Mouse (Mus musculus) left cerebral cortex, postnatal 36 days (tissue): ENCODE measurements around the gene Faap24. TPM values are rescaled to one million over a fixed set of nuclear protein-coding genes. Genes with fewer than 3 reads are reported as not detected.

ENCODE experiments used
- DNase-seq, 2 experiments: peaks; one replicate each; pipeline ENCODE4 v3.0.0; 2021 to 2022; ENCODE audit warnings: low spot score in 2 of 2, mixed read lengths in 1 of 2
- intact Hi-C: fragments of 180-260 bp; cut with DNase I; formaldehyde crosslinking; loops from one replicate; pipeline ENCODE4 v1.15.1; 2025
- total RNA-seq, 2 experiments: library from RNA; stranded (reverse); gene quantifications; 2 replicates each; pipeline ENCODE4 v1.2.3; 2021

Gene Faap24
- total RNA-seq, result 1 to 10 TPM; 5.5 to 7.4 TPM

DNA sequence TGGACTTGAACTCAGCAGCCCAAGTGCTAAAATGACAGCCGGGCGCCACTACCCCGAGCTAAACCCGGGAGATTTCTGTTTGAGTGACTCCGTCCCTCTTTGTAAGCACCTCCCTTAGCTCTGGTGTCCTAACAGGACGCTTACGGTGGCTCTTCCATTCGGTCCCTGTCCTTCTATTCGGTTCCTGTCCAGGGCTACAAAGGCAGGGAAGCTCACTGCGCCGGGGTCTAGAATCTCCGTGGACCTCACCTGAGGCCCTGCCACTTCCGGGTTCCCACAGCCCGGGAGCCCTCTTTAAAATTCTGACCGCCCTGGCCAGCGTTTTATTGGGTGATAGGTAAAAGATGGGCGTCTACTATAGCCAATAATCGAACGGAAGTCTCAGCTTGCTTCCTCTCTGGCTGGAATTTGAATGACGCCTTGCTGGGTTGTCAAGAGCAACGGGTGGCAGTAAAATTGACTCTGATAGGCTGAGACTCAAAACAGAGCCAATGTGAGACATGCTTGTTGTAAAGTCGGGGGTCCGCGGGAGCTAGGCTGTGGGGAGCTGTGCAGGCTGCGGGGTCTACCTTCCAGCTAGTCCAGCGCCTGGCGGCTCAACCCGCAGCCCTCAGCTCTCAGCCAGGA, at the start of gene Faap24, which contains the start of gene Cep89:
Gene Faap24, minus strand, starts transcription at position 295 of the 627 bp plus-strand sequence.
Gene Cep89, plus strand, starts transcription at position 494 of the 627 bp plus-strand sequence.
- peak; percentile 95 to 98 for DNase-seq
- intact Hi-C loops, result no loop called here

DNA sequence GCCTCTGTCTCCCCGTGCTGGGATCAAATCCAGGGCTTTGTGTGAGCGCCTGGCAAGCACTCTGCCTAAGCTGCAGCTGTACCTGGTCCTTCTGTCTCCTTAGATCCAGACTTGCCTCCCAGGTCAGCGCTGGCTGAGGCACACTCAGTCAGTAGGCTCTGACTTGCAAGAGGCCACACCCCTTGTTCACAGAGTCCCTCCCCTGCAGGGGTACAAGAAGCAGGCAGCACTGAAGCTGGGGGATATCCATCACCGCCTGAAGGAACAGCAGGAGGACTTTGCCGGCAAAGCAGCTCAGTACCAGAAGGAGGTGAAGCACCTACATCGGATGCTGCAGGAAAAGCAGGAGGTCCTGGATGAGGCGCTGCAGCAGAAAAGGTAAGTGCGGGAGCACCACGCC, 38.6 kb upstream of the Faap24 start:
- intact Hi-C loops, result no loop called here
- no peak for DNase-seq

DNA sequence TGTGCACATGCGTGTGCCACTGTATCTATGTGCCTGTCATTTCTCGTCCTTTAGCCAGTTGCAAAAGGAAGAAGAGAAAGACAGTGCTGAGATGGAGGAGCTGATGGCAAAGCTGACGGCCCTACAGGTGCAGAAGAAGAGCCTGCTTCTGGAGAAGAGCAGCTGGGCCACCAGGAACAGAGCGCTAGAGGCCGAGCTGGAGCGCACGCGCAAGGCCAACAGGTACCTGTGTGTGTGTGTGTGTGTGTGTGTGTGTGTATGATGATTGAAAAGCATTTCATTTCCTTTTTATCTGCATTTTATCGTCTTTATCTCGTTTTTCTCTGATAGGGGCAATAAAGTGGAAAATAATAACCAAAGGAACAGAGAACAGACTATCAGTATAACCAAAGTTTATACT, 31.5 kb upstream of the Faap24 start:
- intact Hi-C loops, result no loop called here
- DNase-seq, result no peak

DNA sequence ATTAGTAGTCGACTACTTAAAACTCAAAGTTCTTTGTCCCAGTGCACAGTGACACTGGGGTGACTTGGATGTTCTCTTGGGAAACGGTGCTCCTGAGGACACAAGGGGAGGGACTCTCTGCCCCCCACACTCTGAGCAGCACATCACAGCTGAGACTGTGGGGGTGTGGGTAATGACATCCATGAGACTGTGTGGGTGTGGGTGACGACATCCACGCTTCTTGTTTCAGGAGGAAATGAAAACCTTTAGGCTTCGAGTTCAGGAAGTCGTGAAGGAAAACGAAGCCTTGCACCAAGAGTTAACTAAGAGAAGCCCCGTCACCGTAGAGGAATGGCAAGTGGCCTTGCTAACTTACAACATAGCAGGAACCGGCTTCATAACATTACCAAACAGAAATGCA, 26.4 kb upstream of the Faap24 start:
- intact Hi-C loops, result no loop called here
- DNase-seq, result no peak

DNA sequence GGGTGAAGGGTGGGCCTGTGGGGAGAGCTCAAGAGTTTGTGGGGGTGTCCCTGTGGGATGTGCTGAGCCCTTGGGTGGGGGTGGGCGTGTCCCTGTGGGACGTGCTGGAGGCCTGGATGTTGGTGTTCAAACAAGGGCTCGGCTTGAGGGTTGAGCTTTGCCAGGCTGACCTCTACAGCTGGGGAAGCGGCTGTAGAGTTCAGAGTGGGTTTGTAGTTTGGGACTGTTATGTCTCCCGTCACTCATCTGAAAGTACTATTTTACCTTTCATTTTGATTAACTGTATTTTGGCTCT, 20.0 kb upstream of the Faap24 start:
- intact Hi-C loops, result no loop called here

GRCm38 (mm10) chr7:35415801-35416653, 19.4 kb upstream of the Faap24 start:
- no peak for DNase-seq
- intact Hi-C loops, result no loop called here

More for the DNA sequence above, 20.0 kb upstream of the Faap24 start:
- DNase-seq, result no peak

GRCm38 (mm10) chr7:35415226-35415625, 18.6 kb upstream of the Faap24 start:
- DNase-seq, result no peak
- intact Hi-C loops, result no loop called here

DNA sequence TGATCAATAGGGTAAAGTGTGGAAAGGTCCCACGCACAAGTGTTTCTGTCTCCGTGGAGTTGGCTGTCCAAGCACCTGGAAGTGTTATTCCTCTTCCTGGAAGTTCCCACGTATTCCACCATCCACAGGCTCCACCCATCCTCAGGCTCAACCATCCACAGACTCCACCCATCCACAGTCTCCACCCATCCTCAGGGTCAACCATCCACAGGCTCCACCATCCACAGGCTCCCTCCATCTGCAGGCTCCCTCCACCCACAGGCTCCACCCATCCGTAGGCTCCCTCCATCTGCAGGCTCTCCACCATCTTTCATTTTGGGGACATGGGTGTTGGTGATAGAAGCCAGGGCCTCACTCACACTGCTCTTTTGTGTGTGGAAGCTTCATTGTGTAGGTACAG, 4.5 kb upstream of the Faap24 start:
- DNase-seq, result no peak
- intact Hi-C loops, result no loop called here

DNA sequence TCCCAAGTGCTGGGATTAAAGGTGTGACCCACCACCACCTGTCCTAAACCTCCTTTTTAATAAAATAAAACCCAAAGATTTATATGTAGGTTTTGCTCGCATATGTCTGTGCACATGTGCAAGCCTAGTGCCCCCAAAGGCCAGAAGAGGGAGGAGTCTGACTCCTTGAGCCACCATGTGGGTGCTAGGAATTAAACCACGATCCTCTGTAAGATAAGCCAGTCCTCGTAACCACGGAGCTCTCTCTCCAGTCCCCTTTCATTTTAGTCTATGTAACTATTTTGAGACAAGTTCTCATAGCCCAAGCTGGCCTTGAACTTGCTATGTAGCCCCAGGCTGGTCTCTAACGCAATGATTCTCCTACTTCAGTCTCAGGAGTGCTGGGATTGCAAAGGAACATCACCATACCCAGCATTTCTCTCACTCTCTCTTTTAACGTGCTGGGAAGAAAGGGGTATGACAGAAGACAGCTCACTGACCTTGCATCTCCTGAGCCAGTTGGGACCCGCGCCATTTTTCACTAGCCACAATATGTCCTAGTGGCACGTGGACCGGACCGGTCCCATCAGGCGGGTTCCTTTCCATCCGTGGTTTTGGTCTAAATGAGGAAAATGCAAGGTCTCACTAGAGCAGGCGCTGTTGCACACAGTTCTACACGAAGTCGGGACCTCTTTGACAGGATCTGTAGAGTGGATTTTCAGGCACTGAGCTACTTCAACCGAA, 741 bp downstream of the Faap24 start:
- intact Hi-C loops, result no loop called here

DNA sequence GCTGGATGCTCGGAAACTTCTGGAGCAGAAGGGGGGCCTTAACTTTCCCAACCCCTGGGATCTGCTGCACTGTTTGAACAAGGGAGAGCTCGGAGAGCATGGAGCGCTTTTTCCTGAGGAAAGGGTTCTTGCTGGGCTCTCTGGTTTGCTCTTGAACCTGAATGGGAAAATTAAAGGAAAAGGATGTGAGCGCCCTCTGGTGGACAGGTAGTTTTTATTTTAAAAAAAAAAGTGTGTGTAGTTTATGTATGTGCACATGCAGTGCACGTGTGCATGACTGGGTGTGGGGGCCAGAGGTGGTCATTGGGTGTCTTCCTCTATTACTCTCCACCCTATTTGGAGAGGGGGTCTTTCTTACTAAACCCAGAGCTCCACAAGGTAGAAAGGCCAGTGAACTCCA, 3.7 kb downstream of the Faap24 start:
- no peak for DNase-seq
- intact Hi-C loops, result loop anchor here (5.0 kb wide), 1 partner anchor 76 kb away; the partner anchor contains the start of gene Gpatch1

More for the DNA sequence above, 741 bp downstream of the Faap24 start:
- DNase-seq, result no peak

- no peak for DNase-seq
- intact Hi-C loops, result loop anchor here (5.0 kb wide), 1 partner anchor 56 kb away; the partner anchor contains the start of gene Rhpn2
Observed at GRCm38 (mm10) chr7:35388694-35389093, 7.9 kb downstream of the Faap24 start.

DNA sequence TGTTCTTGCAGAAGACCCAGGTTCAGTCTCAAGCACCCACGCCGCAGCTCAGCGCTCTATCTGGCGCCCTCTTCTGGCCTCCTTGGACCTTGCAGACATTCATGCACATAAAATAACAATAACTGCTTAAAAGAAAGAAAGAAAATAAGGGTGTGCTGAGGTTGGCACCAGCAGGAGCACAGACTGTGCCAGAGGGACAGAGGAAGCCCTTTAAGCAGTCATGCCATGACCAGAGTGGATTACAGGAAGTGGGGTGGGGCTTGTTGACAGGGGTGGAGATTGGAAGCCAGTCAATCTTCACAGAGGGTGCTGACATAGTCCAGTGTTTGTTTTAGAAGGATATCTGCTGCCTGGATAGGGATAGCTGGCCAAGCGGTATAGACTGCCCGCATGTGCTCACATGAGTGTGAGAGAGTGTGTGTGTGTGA, 10.1 kb downstream of the Faap24 start:
- no peak for DNase-seq
- intact Hi-C loops, result loop anchor here (5.0 kb wide), 1 partner anchor 54 kb away; the partner anchor contains the start of gene Rhpn2

- no peak for DNase-seq
- intact Hi-C loops, result no loop called here
Observed at GRCm38 (mm10) chr7:35382706-35383353, 13.8 kb downstream of the Faap24 start.

- no peak for DNase-seq
- intact Hi-C loops, result no loop called here
Observed at GRCm38 (mm10) chr7:35381861-35382260, 14.8 kb downstream of the Faap24 start.

GRCm38 (mm10) chr7:35380351-35380750, 16.3 kb downstream of the Faap24 start:
- intact Hi-C loops, result no loop called here
- DNase-seq, result no peak

GRCm38 (mm10) chr7:35379492-35380119, 17.0 kb downstream of the Faap24 start:
- no peak for DNase-seq
- intact Hi-C loops, result no loop called here

DNA sequence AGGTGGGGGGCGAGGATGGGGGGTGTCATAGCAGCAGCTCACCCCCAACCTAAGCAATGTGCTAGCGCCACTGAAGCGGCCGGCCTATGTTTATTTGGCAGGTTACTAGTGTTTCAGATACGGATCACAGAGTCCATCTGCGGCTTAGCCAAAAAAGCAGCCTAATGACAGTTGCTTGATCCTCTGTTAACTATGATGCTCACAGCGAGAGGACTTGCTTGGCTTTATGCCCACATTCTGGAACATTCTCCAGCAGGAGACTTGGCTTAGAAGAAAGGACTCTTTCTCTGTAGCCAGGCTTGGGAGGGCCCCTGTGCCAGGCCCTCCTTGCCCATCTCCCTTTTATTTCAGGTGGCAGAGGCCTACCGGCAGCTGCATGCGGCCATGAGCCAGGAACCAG, 20.0 kb downstream of the Faap24 start:
- intact Hi-C loops, result no loop called here
- DNase-seq, result no peak

GRCm38 (mm10) chr7:35374265-35374664, 22.4 kb downstream of the Faap24 start:
- DNase-seq, result no peak
- intact Hi-C loops, result no loop called here
